Mouse (Mus musculus): ENCODE results near the gene Ptprm. TPM values are rescaled to one million over a fixed set of nuclear protein-coding genes. Genes with fewer than 3 reads are reported as not detected.

Ptprm gene
- polyA plus RNA-seq, 1 experiment from 2014 or later = 18.9 TPM

DNA sequence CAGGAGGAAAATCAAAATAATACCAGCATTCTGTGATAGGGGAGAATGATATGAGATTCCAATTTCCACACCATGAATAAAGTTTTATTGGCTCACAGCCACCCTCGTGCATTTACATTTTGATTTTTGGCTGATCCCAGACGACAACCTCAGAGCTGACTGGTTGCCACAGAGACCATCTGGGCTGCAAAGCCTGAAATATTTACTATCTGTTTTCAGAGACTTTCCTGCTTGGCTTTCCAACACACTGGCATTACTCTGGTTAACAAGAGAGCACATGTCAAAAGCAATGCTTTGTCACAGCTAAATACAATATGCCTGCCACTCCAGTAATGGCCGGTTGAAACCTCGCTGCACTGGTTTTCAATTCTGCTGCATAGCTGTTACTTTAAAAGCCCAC, 269.8 kb downstream of the Ptprm start:
- Histone ChIP-seq H3K27me3 (no peaks in the 10 kb centered on the region), H3K4me3 (replicated peaks) (no peak overlapping the region), H3K27ac (no peak overlapping the region), H3K4me1 (peaks cover 6% of the 10 kb centered on the region), H3K9me3 (replicated peaks) (no peaks in the 10 kb centered on the region), H3K4me2 (no peak overlapping the region), H3K9ac (no peak overlapping the region), H3K36me3 (no peaks in the 10 kb centered on the region)
- no peak for ATAC-seq (replicated peaks; ENCODE audit: low FRiP score)
- 71% methylated on average over 4 of the region's 4 CpGs for WGBS

DNA sequence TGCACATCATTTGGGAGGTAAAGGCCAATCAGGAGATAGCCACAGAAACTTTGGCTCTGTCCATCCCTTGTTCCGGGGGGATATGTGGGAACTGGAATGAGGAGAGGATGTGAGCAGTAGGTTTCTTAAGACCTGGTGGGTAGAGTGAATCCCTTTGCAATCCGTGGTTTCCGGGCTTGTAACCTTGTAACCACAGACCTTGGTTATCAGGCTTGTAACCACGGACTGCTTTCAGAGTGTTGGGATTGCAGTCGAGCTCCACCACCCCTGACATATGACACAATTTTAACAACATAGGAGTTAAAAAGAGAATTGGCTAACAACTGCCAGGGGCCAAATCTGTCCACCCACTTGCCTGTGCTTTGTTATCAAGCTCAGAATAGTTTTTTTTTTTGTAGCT, 270.2 kb downstream of the Ptprm start:
- H3K4me3 ChIP-seq (replicated peaks) = no peak overlapping the region
- ATAC-seq (replicated peaks; ENCODE audit: low FRiP score) = no peak
- no peak overlapping the region for H3K27ac ChIP-seq
- H3K4me1 ChIP-seq = peaks cover 10% of the 10 kb centered on the region
- H3K9me3 ChIP-seq (replicated peaks) = no peaks in the 10 kb centered on the region
- no peak overlapping the region for H3K9ac ChIP-seq
- H3K27me3 ChIP-seq = no peaks in the 10 kb centered on the region
- WGBS = 75% methylated on average over 5 of the region's 5 CpGs
- H3K36me3 ChIP-seq = no peaks in the 10 kb centered on the region
- no peak overlapping the region for H3K4me2 ChIP-seq

GRCm38 (mm10) chr17:67079570-67079969, 274.7 kb downstream of the Ptprm start:
- ATAC-seq (replicated peaks; ENCODE audit: low FRiP score) = no peak
- Histone ChIP-seq H3K4me3 (replicated peaks) (no peak overlapping the region), H3K4me2 (no peak overlapping the region), H3K27me3 (no peaks in the 10 kb centered on the region), H3K27ac (peak overlapping the region; percentile 32), H3K9ac (no peak overlapping the region), H3K9me3 (replicated peaks) (no peaks in the 10 kb centered on the region), H3K36me3 (no peaks in the 10 kb centered on the region), H3K4me1 (peaks cover 12% of the 10 kb centered on the region)
- WGBS = 30% methylated on average over 1 of the region's 1 CpGs

- Histone ChIP-seq H3K9ac (no peak overlapping the region), H3K4me1 (no peaks in the 10 kb centered on the region), H3K36me3 (no peaks in the 10 kb centered on the region), H3K27ac (no peak overlapping the region), H3K9me3 (replicated peaks) (no peaks in the 10 kb centered on the region), H3K4me3 (replicated peaks) (no peak overlapping the region), H3K4me2 (no peak overlapping the region), H3K27me3 (no peaks in the 10 kb centered on the region)
- 75% methylated on average over 4 of the region's 4 CpGs for WGBS
- ATAC-seq (replicated peaks; ENCODE audit: low FRiP score) = no peak
Measured at GRCm38 (mm10) chr17:67073580-67073979, 280.7 kb downstream of the Ptprm start.

DNA sequence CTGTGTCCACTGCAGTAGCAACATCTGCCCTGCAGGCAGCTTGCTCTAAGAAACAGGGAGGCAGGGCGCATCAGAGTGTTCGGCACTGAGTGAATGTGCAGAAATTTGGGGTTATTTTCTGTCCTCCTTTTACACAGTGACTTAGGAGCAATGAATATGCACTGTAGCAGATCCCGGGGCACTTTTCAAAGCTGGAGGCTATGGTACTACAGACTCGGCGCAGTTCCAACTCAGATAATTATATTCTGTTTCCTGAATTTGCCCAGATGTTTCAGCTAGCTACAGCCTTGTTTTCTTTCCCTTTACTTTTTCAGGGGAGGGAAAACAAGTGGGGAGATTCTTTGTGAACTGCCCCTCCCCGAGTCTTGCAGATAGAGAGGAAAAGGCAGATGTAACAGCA, 281.1 kb downstream of the Ptprm start:
- H3K9me3 ChIP-seq (replicated peaks) = no peaks in the 10 kb centered on the region
- no peak overlapping the region for H3K27ac ChIP-seq
- H3K36me3 ChIP-seq = no peaks in the 10 kb centered on the region
- no peak overlapping the region for H3K4me2 ChIP-seq
- no peaks in the 10 kb centered on the region for H3K27me3 ChIP-seq
- no peak overlapping the region for H3K9ac ChIP-seq
- no peaks in the 10 kb centered on the region for H3K4me1 ChIP-seq
- WGBS = 68% methylated on average over 6 of the region's 6 CpGs
- H3K4me3 ChIP-seq (replicated peaks) = no peak overlapping the region
- 0 out of 2 replicates have a peak, but pooled peaks have one; percentile 25 for ATAC-seq (replicated peaks; ENCODE audit: low FRiP score)

DNA sequence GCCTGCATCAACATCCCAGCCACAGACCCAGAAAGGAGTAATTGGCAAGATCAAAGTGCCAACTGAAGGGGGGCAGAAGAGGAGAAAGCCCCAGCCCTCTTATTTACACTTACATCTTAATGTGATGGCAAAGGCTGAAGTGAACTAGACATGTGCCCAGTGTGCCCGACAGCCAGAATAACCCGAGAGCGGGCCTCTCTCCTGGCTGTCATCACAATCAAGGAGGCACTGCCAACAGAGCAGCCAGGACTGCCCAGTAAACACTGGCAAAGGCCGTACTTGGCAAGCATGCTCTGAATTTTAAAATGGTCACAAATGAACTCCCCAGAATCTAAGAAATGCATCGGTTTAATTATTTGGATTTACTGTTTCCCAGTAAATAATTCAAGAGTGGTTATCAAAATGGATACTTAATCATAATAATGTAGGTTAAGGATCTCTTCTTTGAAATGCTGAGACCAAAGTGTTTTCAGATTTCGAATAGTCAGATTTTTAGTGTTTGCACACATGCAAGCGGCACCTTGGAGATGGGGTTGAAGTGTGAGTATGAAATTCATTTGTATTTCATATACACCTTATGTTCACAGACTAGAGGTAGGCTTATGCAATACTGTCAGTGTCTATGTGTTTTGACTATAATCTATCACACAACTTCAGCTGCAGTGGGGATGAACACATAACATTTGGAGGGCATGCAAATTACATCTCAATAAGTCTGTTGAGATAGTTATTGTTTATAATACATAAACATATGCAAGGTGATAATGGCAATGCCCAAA, 282.8 kb downstream of the Ptprm start:
- H3K27ac ChIP-seq = no peak overlapping the region
- no peak for ATAC-seq (replicated peaks; ENCODE audit: low FRiP score)
- no peak overlapping the region for H3K4me2 ChIP-seq
- 86% methylated on average over 7 of the region's 7 CpGs for WGBS
- H3K4me1 ChIP-seq = no peaks in the 10 kb centered on the region
- no peak overlapping the region for H3K9ac ChIP-seq
- H3K36me3 ChIP-seq = no peaks in the 10 kb centered on the region
- no peaks in the 10 kb centered on the region for H3K9me3 ChIP-seq (replicated peaks)
- no peaks in the 10 kb centered on the region for H3K27me3 ChIP-seq
- H3K4me3 ChIP-seq (replicated peaks) = no peak overlapping the region

DNA sequence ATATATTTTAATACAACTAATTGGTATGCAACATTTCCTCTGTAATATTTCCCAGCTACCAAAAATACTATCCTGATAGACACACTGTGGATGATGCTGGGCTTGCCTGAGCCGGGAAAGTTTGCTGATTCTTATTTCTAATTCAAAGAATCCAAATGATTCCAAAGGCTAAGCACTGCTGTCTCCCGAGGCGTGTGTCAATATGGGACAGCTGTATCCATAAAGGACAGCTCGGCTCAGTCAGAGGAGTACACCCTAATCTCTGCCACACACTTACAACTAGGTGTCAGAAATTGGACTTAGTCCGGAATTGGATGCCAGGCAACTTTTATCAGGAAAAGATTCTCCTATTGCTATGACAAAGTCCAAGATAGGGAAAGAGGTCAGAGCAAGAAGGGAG, 290.6 kb downstream of the Ptprm start:
- 78% methylated on average over 5 of the region's 5 CpGs for WGBS
- H3K27ac ChIP-seq = no peak overlapping the region
- H3K27me3 ChIP-seq = no peaks in the 10 kb centered on the region
- no peaks in the 10 kb centered on the region for H3K9me3 ChIP-seq (replicated peaks)
- no peak overlapping the region for H3K4me2 ChIP-seq
- no peaks in the 10 kb centered on the region for H3K4me1 ChIP-seq
- H3K36me3 ChIP-seq = no peaks in the 10 kb centered on the region
- H3K9ac ChIP-seq = no peak overlapping the region
- H3K4me3 ChIP-seq (replicated peaks) = no peak overlapping the region
- ATAC-seq (replicated peaks; ENCODE audit: low FRiP score) = no peak

- H3K4me2 ChIP-seq = no peak overlapping the region
- no peak overlapping the region for H3K4me3 ChIP-seq (replicated peaks)
- H3K27me3 ChIP-seq = no peaks in the 10 kb centered on the region
- no peak overlapping the region for H3K9ac ChIP-seq
- 91% methylated on average over 6 of the region's 6 CpGs for WGBS
- H3K9me3 ChIP-seq (replicated peaks) = no peaks in the 10 kb centered on the region
- no peaks in the 10 kb centered on the region for H3K4me1 ChIP-seq
- no peak for ATAC-seq (replicated peaks; ENCODE audit: low FRiP score)
- H3K36me3 ChIP-seq = no peaks in the 10 kb centered on the region
- H3K27ac ChIP-seq = no peak overlapping the region
Measured at GRCm38 (mm10) chr17:67055681-67056080, 298.6 kb downstream of the Ptprm start.

DNA sequence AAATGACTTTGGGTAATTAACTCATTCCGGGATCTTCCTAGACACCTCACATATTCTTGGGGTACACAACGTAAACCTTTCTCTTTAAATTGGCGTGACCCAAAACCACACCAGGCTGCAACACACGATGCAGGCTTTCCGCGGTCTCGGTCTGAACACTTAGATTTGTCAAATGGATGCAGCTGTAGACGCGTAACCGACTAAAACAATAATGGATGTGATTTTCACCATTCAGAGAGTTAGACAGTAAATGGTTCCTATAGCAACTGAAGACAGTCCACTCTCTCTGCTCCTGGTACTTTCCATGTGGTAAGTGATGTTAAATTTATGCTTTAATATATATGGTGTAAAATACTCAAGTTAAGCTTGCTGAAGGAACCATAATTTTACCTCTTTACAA, 300.1 kb downstream of the Ptprm start:
- Histone ChIP-seq H3K4me1 (no peaks in the 10 kb centered on the region), H3K27me3 (no peaks in the 10 kb centered on the region), H3K27ac (no peak overlapping the region), H3K4me3 (replicated peaks) (no peak overlapping the region), H3K4me2 (no peak overlapping the region), H3K9me3 (replicated peaks) (no peaks in the 10 kb centered on the region), H3K36me3 (no peaks in the 10 kb centered on the region), H3K9ac (no peak overlapping the region)
- no peak for ATAC-seq (replicated peaks; ENCODE audit: low FRiP score)
- WGBS = 91% methylated on average over 10 of the region's 10 CpGs

DNA sequence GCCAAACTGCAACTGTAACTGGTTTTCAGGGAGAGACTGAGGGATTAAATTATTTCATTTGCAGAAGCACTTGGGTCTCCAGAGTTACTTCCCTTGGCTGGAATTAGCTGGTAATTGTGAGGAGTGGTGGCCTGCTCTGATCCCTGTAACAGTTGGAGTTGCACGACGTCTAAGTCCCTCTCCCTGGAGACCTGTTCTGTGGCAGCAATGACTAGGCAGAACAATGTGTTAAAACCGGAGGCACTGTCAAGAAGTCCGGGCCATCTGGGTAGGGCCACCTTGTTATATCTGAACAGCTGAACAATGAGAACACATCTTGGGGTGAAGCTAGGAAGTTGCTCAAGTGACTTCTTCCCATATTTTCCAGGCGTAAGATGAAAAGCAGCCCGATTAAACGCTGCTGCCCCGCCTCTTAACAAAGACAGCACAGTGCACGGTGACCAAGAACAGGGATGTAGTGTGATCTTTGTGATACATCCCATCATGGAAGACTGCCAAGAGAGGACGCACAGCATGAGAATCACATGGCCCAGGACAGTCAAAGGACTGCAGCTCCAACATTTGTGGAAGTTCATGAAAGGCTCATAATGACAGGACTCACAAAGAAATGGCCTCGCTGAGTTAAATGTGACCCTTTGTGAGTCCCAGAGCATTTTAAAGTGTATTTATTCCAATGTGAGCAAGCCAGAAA, 301.5 kb downstream of the Ptprm start:
- 78% methylated on average over 11 of the region's 11 CpGs for WGBS
- Histone ChIP-seq H3K27me3 (no peaks in the 10 kb centered on the region), H3K4me3 (replicated peaks) (no peak overlapping the region), H3K4me2 (no peak overlapping the region), H3K9me3 (replicated peaks) (no peaks in the 10 kb centered on the region), H3K4me1 (no peaks in the 10 kb centered on the region), H3K36me3 (no peaks in the 10 kb centered on the region), H3K9ac (no peak overlapping the region), H3K27ac (no peak overlapping the region)
- no peak for ATAC-seq (replicated peaks; ENCODE audit: low FRiP score)

DNA sequence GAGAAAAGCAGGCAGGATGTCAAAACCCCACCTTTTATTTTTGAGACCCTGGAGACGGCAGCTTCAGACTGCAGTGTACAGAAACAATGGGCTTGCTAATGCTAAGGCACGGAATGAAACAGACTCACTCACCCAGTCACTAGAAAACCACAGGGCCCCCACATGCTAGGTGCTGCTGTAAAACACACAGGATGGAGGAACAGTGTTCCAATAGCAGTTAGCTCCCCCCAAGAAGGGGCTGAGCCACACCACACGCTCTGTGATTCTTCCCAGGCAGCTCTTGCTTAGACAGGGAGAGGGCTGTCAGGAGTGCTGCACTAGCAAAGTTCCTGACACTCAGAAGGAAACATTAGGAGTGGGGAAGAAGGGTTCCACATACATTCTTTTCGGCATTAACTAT, 306.6 kb downstream of the Ptprm start:
- WGBS = 81% methylated on average over 4 of the region's 4 CpGs
- Histone ChIP-seq H3K27ac (no peak overlapping the region), H3K27me3 (no peaks in the 10 kb centered on the region), H3K9me3 (replicated peaks) (no peaks in the 10 kb centered on the region), H3K36me3 (no peaks in the 10 kb centered on the region), H3K4me3 (replicated peaks) (no peak overlapping the region), H3K9ac (no peak overlapping the region), H3K4me2 (no peak overlapping the region), H3K4me1 (no peaks in the 10 kb centered on the region)
- no peak for ATAC-seq (replicated peaks; ENCODE audit: low FRiP score)

DNA sequence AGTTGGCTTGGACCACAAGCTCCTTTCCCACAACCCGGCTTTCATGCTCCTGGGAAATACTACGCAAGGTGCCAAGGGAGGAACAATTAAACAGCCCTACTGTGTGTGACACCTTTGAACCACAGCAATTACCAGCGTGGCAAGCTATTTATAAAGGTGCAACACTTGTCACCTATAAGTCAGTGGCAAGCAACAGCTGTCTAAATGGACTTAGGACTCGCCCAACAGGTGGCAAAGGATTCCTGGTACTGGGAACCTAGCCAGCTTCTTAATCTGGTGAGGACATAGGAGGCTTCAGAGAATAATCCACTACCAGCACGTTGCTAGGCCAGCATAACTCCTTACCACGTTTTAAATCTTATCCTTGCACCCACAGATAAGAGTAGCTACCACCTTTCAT, 315.7 kb downstream of the Ptprm start:
- H3K36me3 ChIP-seq = 0 out of 2 replicates have a peak, but pooled peaks cover 7% of the 10 kb centered on the region
- ATAC-seq (replicated peaks; ENCODE audit: low FRiP score) = no peak
- no peak overlapping the region for H3K9ac ChIP-seq
- no peak overlapping the region for H3K27ac ChIP-seq
- H3K27me3 ChIP-seq = no peaks in the 10 kb centered on the region
- H3K4me1 ChIP-seq = no peaks in the 10 kb centered on the region
- WGBS = 61% methylated on average over 6 of the region's 6 CpGs
- no peak overlapping the region for H3K4me2 ChIP-seq
- no peak overlapping the region for H3K4me3 ChIP-seq (replicated peaks)
- no peaks in the 10 kb centered on the region for H3K9me3 ChIP-seq (replicated peaks)
